Mouse (Mus musculus): Measurements from ENCODE around the gene Fsip1.

Gene Fsip1

GRCm38 (mm10) chr2:118125211-118125939 lies 131.4 kb downstream of the Fsip1 start:
- TF ChIP-seq GATA4 (IDR thresholded peaks at IDR 0.05; ENCODE audit: insufficient replicate concordance, low read length): no peak

GRCm38 (mm10) chr2:118124437-118124836 lies 132.3 kb downstream of the Fsip1 start:
- no peak for TF ChIP-seq GATA4 (IDR thresholded peaks at IDR 0.05; ENCODE audit: insufficient replicate concordance, low read length)

GRCm38 (mm10) chr2:118123743-118124142 lies 133.0 kb downstream of the Fsip1 start:
- TF ChIP-seq GATA4 (IDR thresholded peaks at IDR 0.05; ENCODE audit: insufficient replicate concordance, low read length): no peak

- TF ChIP-seq GATA4 (IDR thresholded peaks at IDR 0.05; ENCODE audit: insufficient replicate concordance, low read length): no peak
These were observed 134.5 kb downstream of the Fsip1 start for GRCm38 (mm10) chr2:118122291-118122690.

DNA sequence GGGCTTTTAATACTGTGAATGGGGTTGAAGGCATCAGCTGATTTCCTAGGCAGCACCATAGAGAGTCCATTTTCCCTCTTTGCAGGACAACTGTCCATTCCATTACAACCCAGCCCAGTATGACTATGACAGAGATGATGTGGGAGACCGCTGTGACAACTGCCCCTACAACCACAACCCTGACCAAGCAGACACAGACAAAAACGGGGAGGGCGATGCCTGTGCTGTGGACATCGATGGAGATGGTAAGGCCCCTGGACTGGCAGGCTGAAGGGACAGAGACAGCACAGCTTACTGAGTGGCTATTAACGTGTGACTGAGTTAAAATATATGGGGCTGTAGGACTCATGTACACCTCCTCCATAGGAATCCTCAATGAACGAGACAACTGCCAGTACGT lies 136.0 kb downstream of the Fsip1 start:
- TF ChIP-seq GATA4 (IDR thresholded peaks at IDR 0.05; ENCODE audit: insufficient replicate concordance, low read length): no peak

DNA sequence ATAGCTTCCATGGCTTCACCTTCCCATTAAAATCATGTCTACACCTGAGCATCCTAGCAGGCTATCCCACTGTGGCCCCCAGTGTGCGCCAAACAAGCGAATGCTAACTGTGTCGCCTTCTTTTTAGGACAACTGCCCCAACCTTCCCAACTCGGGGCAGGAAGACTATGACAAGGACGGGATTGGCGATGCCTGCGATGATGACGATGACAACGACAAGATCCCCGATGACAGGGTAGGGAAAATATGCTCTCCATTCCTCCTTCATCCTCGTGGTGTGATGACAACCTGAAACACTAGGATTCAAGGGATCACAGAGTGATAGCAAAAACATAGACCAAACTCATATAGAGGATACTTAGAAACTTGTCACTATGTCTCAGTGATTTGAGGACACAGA lies 136.7 kb downstream of the Fsip1 start:
- TF ChIP-seq GATA4 (IDR thresholded peaks at IDR 0.05; ENCODE audit: insufficient replicate concordance, low read length): no peak

DNA sequence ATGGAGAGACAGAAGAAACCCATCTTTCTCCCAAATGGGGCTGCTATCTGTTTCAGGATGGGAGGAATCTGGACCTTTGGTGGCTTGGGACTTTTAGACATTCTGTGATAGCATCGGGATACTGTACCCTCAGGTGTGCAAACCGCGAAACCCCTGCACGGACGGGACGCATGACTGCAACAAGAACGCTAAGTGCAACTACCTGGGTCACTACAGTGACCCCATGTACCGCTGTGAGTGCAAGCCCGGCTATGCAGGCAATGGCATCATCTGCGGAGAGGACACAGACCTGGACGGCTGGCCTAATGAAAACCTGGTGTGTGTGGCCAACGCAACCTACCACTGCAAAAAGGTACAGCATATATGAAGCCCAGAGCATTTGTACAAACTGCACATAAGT lies 137.1 kb downstream of the Fsip1 start:
- TF ChIP-seq GATA4 (IDR thresholded peaks at IDR 0.05; ENCODE audit: insufficient replicate concordance, low read length): no peak

GRCm38 (mm10) chr2:118118515-118118914 lies 138.3 kb downstream of the Fsip1 start:
- TF ChIP-seq GATA4 (IDR thresholded peaks at IDR 0.05; ENCODE audit: insufficient replicate concordance, low read length): no peak

- no peak for TF ChIP-seq GATA4 (IDR thresholded peaks at IDR 0.05; ENCODE audit: insufficient replicate concordance, low read length)
These were observed 138.7 kb downstream of the Fsip1 start for GRCm38 (mm10) chr2:118118045-118118444.

DNA sequence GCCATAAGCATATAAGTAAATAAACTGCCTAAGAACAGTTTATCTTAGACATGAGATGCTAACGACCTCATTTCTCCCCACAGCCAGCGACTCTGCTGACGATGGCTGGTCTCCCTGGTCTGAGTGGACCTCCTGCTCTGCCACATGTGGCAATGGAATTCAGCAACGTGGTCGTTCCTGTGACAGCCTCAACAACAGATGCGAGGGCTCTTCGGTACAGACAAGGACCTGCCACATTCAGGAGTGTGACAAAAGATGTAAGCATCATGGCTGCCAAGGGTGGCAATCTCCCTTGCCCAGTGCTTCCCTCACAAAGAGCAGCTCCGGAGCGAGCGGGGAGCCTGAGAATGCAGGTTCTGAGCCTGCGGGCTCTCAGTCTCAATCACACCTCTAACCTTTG lies 139.4 kb downstream of the Fsip1 start:
- no peak for TF ChIP-seq GATA4 (IDR thresholded peaks at IDR 0.05; ENCODE audit: insufficient replicate concordance, low read length)

GRCm38 (mm10) chr2:118116754-118117290 lies 139.9 kb downstream of the Fsip1 start:
- TF ChIP-seq GATA4 (IDR thresholded peaks at IDR 0.05; ENCODE audit: insufficient replicate concordance, low read length): no peak

GRCm38 (mm10) chr2:118116180-118116579 lies 140.6 kb downstream of the Fsip1 start:
- TF ChIP-seq GATA4 (IDR thresholded peaks at IDR 0.05; ENCODE audit: insufficient replicate concordance, low read length): no peak

DNA sequence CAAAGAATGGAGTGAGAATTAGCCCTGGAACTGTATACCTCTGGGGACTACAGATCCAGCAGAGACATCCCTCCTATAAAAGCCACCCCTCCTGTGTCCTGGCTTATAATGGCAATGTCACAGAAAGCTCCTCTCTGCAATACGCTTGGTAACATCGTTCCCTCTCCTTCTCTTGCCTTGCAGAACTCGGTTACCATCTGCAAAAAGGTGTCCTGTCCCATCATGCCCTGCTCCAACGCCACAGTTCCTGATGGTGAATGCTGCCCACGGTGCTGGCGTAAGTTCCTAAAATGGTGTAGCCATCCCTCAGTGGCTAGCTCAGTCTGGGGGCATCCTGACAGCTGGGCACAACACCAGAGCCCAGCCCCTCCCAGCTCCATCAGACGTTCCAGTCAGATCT lies 141.1 kb downstream of the Fsip1 start:
- no peak for TF ChIP-seq GATA4 (IDR thresholded peaks at IDR 0.05; ENCODE audit: insufficient replicate concordance, low read length)

GRCm38 (mm10) chr2:118114671-118115070 lies 142.1 kb downstream of the Fsip1 start:
- TF ChIP-seq GATA4 (IDR thresholded peaks at IDR 0.05; ENCODE audit: insufficient replicate concordance, low read length): no peak

DNA sequence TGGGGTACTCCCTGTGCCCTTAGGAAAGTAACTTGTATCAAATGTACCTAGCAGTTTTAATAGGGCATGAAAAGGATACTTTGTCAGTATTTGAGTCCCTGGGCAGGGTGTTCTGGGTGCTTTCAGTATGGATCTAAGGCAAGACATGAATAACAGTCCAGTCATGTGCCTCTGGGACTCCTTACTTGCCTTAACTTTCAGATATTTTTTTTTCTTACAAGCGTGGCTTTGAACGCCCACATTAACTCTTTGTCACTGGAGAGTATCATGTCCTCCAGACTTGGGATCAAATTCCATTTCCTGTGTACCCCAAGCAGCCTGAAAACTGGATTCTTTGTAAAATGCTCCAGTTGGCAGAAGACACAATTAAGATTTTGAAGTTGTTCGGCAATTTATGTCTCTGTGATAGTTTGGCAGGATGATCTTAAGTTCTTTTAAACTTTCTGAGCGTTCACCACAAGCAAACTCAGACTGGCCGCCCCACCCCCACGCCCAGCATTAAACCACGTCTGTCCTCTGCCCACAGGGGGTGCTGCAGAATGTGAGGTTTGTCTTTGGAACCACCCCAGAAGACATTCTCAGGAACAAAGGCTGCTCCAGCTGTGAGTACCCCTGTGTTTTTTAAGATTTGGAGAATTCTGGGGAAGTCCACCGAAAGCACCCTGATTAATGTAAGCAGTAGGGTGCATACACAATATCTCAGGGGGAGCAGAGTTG lies 142.8 kb downstream of the Fsip1 start:
- TF ChIP-seq GATA4 (IDR thresholded peaks at IDR 0.05; ENCODE audit: insufficient replicate concordance, low read length): no peak

DNA sequence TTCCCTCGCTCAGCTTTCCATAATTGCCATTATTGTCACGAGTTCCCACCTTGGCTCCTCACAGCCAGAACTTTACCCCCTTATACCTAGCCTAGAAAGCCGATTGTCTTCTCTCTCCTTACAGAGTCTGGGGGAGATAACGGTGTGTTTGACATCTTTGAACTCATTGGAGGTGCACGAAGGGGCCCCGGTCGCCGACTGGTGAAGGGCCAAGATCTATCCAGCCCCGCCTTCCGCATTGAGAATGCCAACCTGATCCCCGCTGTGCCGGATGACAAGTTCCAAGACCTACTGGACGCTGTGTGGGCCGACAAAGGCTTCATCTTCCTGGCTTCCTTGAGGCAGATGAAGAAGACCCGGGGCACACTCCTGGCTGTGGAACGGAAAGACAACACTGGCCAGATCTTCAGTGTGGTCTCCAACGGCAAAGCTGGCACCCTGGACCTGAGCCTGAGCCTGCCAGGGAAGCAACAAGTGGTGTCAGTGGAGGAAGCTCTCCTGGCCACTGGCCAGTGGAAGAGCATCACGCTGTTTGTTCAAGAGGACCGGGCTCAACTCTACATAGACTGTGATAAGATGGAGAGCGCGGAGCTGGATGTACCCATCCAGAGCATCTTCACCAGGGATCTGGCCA lies 143.8 kb downstream of the Fsip1 start:
- TF ChIP-seq GATA4 (IDR thresholded peaks at IDR 0.05; ENCODE audit: insufficient replicate concordance, low read length): no peak
